Mouse (Mus musculus): ENCODE results near the gene Atp23.
A peak's percentile ranks its signal among the peaks of the same experiment; 100 is the strongest.

DNA sequence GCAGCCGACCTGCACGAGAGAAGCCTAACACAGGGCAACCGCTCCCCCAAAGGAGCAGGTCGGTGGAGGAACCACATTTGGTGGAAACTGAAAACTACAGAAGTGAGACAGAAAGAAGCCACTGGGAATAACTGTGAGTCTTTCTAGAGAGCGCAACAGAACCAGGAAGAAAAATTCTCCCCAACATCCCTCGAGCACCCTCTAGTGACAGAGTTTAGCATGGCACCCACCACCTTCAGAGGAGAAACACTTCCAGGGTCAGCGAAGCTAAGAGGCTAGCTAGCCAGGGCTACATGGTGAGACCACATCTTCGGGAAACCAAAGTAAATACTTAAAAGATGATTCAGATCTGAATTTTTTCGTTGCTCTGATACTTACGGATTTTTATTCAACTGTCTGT lies 47.9 kb downstream of the Atp23 start:
- TF ChIP-seq CTCF (conservative IDR thresholded peaks at IDR 0.05; ENCODE audit: low read length) (peak; percentile 87), POU5F1 (IDR thresholded peaks at IDR 0.05; ENCODE audit: borderline replicate concordance, low read length) (no peak)
